Mouse (Mus musculus) CH12.LX (cell line): Measurements from ENCODE around the gene Cfap157. TPM values are rescaled to one million over a fixed set of nuclear protein-coding genes. Genes with fewer than 3 reads are reported as not detected.

Source experiments
- DNase-seq: peaks from one replicate; pipeline ENCODE4 v3.0.0-alpha.2; 2013; ENCODE audit errors: extremely low read depth
- H3K27ac ChIP-seq: 2 replicates; pipeline ENCODE4 v1.5.1; 2012; ENCODE audit warnings: low read depth, mild to moderate bottlenecking, control low read depth, moderate library complexity; ENCODE audit not compliant: insufficient read depth
- H3K27me3 ChIP-seq: replicated peaks from 2 replicates; pipeline ENCODE3; 2012; ENCODE audit warnings: inconsistent platforms
- H3K36me3 ChIP-seq, 2 experiments: replicated peaks in 1 of 2; 2 replicates each; pipeline versions ENCODE3 to v1.6.1; 2012; ENCODE audit warnings: inconsistent platforms in 1 of 2, low read length in 1 of 2, mild to moderate bottlenecking in 1 of 2, mixed read lengths in 1 of 2, moderate library complexity in 1 of 2; ENCODE audit not compliant: control insufficient read depth in 1 of 2, insufficient read depth in 1 of 2
- H3K4me1 ChIP-seq, 2 experiments: 2 replicates each; pipeline ENCODE4 v1.6.1; 2012; ENCODE audit warnings: inconsistent platforms in 1 of 2, moderate library complexity in 1 of 2; ENCODE audit not compliant: insufficient read depth in 2 of 2, control insufficient read depth in 1 of 2
- H3K4me2 ChIP-seq: 2 replicates; pipeline ENCODE4 v1.6.1; 2012; ENCODE audit warnings: low read depth, mild to moderate bottlenecking, control low read depth; ENCODE audit not compliant: poor library complexity, insufficient read depth, severe bottlenecking
- H3K4me3 ChIP-seq, 3 experiments: fragments of 150-350 bp in 1 of 3; sonication (generic) in 1 of 3; replicated peaks in 1 of 3; 2 replicates each; pipeline versions ENCODE3 to v1.5.1; 2011 to 2012; ENCODE audit warnings: low read depth in 2 of 3, low read length in 2 of 3, mild to moderate bottlenecking in 2 of 3, moderate library complexity in 2 of 3, control low read depth in 1 of 3, improper control_type of control experiment in 1 of 3, inconsistent platforms in 1 of 3, mixed read lengths in 1 of 3; ENCODE audit not compliant: poor library complexity in 1 of 3
- H3K79me2 ChIP-seq: replicated peaks from 2 replicates; pipeline ENCODE4 v1.6.1; 2012; ENCODE audit warnings: mild to moderate bottlenecking, moderate library complexity; ENCODE audit not compliant: control insufficient read depth, poor library complexity, insufficient read depth, severe bottlenecking; ENCODE audit errors: extremely low read depth
- H3K9ac ChIP-seq: 2 replicates; pipeline ENCODE4 v1.6.1; 2012; ENCODE audit warnings: low read depth, mild to moderate bottlenecking, control low read depth, moderate library complexity; ENCODE audit not compliant: insufficient read depth
- H3K9me3 ChIP-seq: replicated peaks from 2 replicates; pipeline ENCODE3; 2012; ENCODE audit warnings: low read length, inconsistent platforms, mixed read lengths
- CTCF ChIP-seq, 2 experiments: IDR thresholded peaks in 1 of 2; conservative IDR thresholded peaks in 1 of 2; 2 replicates each; pipeline ENCODE4 v1.5.1; 2011 to 2012; ENCODE audit warnings: low read depth in 2 of 2, low read length in 2 of 2, improper control_type of control experiment in 1 of 2, inconsistent platforms in 1 of 2, mild to moderate bottlenecking in 1 of 2, moderate library complexity in 1 of 2
- ETS1 ChIP-seq: conservative IDR thresholded peaks from 2 replicates; pipeline ENCODE4 v1.6.1; 2012; ENCODE audit warnings: low read depth, mild to moderate bottlenecking, inconsistent platforms, low read length, improper control_type of control experiment, moderate library complexity
- GABPA ChIP-seq: IDR thresholded peaks from 2 replicates; pipeline ENCODE4 v1.6.1; 2012; ENCODE audit warnings: low read depth, low read length, improper control_type of control experiment, inconsistent platforms; ENCODE audit not compliant: insufficient replicate concordance
- HCFC1 ChIP-seq: IDR thresholded peaks from 2 replicates; pipeline ENCODE4 v1.6.1; 2012; ENCODE audit warnings: low read depth, mild to moderate bottlenecking, inconsistent platforms, low read length, improper control_type of control experiment
- JUN ChIP-seq: IDR thresholded peaks from 2 replicates; pipeline ENCODE4 v1.6.1; 2011; ENCODE audit warnings: low read depth, mild to moderate bottlenecking, low read length, improper control_type of control experiment, moderate library complexity; ENCODE audit not compliant: insufficient read depth
- MAFK ChIP-seq: IDR thresholded peaks from 2 replicates; pipeline ENCODE4 v1.6.1; 2011; ENCODE audit warnings: low read length, improper control_type of control experiment; ENCODE audit not compliant: insufficient replicate concordance
- MAX ChIP-seq: IDR thresholded peaks from 2 replicates; pipeline ENCODE4 v1.6.1; 2011; ENCODE audit warnings: low read length, improper control_type of control experiment
- MAZ ChIP-seq: IDR thresholded peaks from 2 replicates; pipeline ENCODE4 v1.6.1; 2012; ENCODE audit warnings: low read depth, mild to moderate bottlenecking, inconsistent platforms, low read length, improper control_type of control experiment, moderate library complexity
- MEF2A ChIP-seq: IDR thresholded peaks from 2 replicates; pipeline ENCODE4 v1.6.1; 2014; ENCODE audit warnings: low read depth, mild to moderate bottlenecking, inconsistent platforms, low read length, improper control_type of control experiment, borderline replicate concordance
- NELFE ChIP-seq: IDR thresholded peaks from 2 replicates; pipeline ENCODE4 v1.6.1; 2011; ENCODE audit warnings: low read depth, low read length, improper control_type of control experiment
- PAX5 ChIP-seq: IDR thresholded peaks from 2 replicates; pipeline ENCODE4 v1.6.1; 2012; ENCODE audit warnings: low read length, inconsistent platforms, mixed read lengths
- RAD21 ChIP-seq: IDR thresholded peaks from 2 replicates; pipeline ENCODE4 v1.6.1; 2011; ENCODE audit warnings: low read depth, mild to moderate bottlenecking, low read length, improper control_type of control experiment, moderate library complexity
- SIN3A ChIP-seq: IDR thresholded peaks from 2 replicates; pipeline ENCODE4 v1.6.1; 2012; ENCODE audit warnings: low read length, improper control_type of control experiment, inconsistent platforms
- SMC3 ChIP-seq: IDR thresholded peaks from 2 replicates; pipeline ENCODE4 v1.6.1; 2011; ENCODE audit warnings: low read depth, low read length, improper control_type of control experiment
- TCF12 ChIP-seq: IDR thresholded peaks from 2 replicates; pipeline ENCODE4 v1.6.1; 2014; ENCODE audit warnings: low read depth, mild to moderate bottlenecking, inconsistent platforms, low read length, improper control_type of control experiment
- USF1 ChIP-seq: IDR thresholded peaks from 2 replicates; pipeline ENCODE4 v1.6.1; 2014; ENCODE audit warnings: low read depth, mild to moderate bottlenecking, inconsistent platforms, low read length, improper control_type of control experiment
- USF2 ChIP-seq: conservative IDR thresholded peaks from 2 replicates; pipeline ENCODE4 v1.6.1; 2011; ENCODE audit warnings: low read depth, low read length, improper control_type of control experiment
- ZKSCAN1 ChIP-seq: IDR thresholded peaks from 2 replicates; pipeline ENCODE4 v1.6.1; 2012; ENCODE audit warnings: low read depth, inconsistent platforms, low read length, improper control_type of control experiment, borderline replicate concordance
- ZMIZ1 ChIP-seq: IDR thresholded peaks from 2 replicates; pipeline ENCODE4 v1.6.1; 2012; ENCODE audit warnings: low read depth, mild to moderate bottlenecking, inconsistent platforms, low read length, improper control_type of control experiment
- ZNF384 ChIP-seq: IDR thresholded peaks from 2 replicates; pipeline ENCODE4 v1.6.1; 2012; ENCODE audit warnings: low read depth, low read length, improper control_type of control experiment, inconsistent platforms
- dilution Hi-C: fragments of 300-500 bp; cut with MboI; formaldehyde crosslinking; loops from 2 replicates; pipeline ENCODE4 v1.14.3; 2020; ENCODE audit warnings: low sequenced_read_pairs; ENCODE audit not compliant: extremely low pct_unique_long_range_greater_than_20kb, extremely low pct_ligation_motif_present
- in situ Hi-C: fragments of 300-500 bp; cut with MboI; formaldehyde crosslinking; loops from 3 replicates; pipeline ENCODE4 v1.14.3; 2019; ENCODE audit warnings: low sequenced_read_pairs, low pct_ligation_motif_present, low pct_unique_long_range_greater_than_20kb, mixed read lengths
- polyA plus RNA-seq: library from polyadenylated mRNA; unstranded; fragments of >175 nt; gene quantifications from 2 replicates; pipeline ENCODE4 v1.2.1, GENCODE M21; 2012; ENCODE audit warnings: low read depth; ENCODE audit not compliant: insufficient read length
- total RNA-seq, 2 experiments: library from RNA; depleted of rRNA; stranded (reverse); fragments of 300-350 nt in 1 of 2; fragments of >200 nt in 1 of 2; gene quantifications; 2 replicates each; pipeline ENCODE4 v1.2.3; 2012 to 2014

The Cfap157 gene
- total and polyA plus RNA-seq, 3 experiments: 0.23 TPM; not detected in 2

GRCm38 (mm10) chr2:32740916-32741272, 43.3 kb downstream of the Cfap157 start, which contains the start of gene 6330409D20Rik:
Gene 6330409D20Rik, minus strand, starts transcription at chr2:32741016.
- DNase-seq: no peak
- H3K79me2 ChIP-seq: no peaks in the 10 kb centered on the region
- dilution Hi-C loops (no loop called here), in situ Hi-C loops (no loop called here)
- peaks cover 4 to 12% of the 10 kb centered on the region in 2 experiments; a peak in 3 of 4 replicates for H3K4me1 ChIP-seq
- H3K4me2 ChIP-seq: no peak within 1 kb of the TSS
- no peak within 1 kb of the TSS for H3K27ac ChIP-seq
- no peaks in the 10 kb centered on the region for H3K9me3 ChIP-seq
- no peaks in the 10 kb centered on the region for H3K27me3 ChIP-seq
- H3K36me3 ChIP-seq: peaks cover 48 to 91% of the 10 kb centered on the region in 2 experiments
- no peak within 1 kb of the TSS for H3K4me3 ChIP-seq
- H3K9ac ChIP-seq: no peak within 1 kb of the TSS
- TF ChIP-seq TCF12 (no peak), ETS1 (no peak), MEF2A (no peak), MAX (no peak), USF2 (no peak), ZNF384 (no peak), SIN3A (no peak), ZKSCAN1 (no peak), MAFK (no peak), HCFC1 (no peak)

- Histone ChIP-seq H3K36me3 (peaks cover 32 to 90% of the 10 kb centered on the region in 2 experiments), H3K4me1 (peaks cover 4 to 24% of the 10 kb centered on the region in 2 experiments; a peak in 3 of 4 replicates), H3K4me2 (no peak overlapping the region), H3K9me3 (no peaks in the 10 kb centered on the region), H3K27ac (no peak overlapping the region), H3K4me3 (no peak overlapping the region), H3K27me3 (no peaks in the 10 kb centered on the region), H3K79me2 (no peaks in the 10 kb centered on the region), H3K9ac (no peak overlapping the region)
- dilution Hi-C loops: no loop called here
- DNase-seq: no peak
- no peak for TF ChIP-seq USF1
- TF ChIP-seq SMC3: no peak
- no peak for TF ChIP-seq ETS1
- no peak for TF ChIP-seq ZNF384
- TF ChIP-seq CTCF (conservative IDR thresholded peaks at IDR 0.05 in 1 of 2, IDR thresholded peaks at IDR 0.05 in 1 of 2; ENCODE audit: low read depth in 2 of 2, low read length in 2 of 2): no peak
- TF ChIP-seq RAD21: no peak
- TF ChIP-seq ZMIZ1: no peak
- no peak for TF ChIP-seq JUN
- TF ChIP-seq USF2: no peak
- no peak for TF ChIP-seq MAZ
- TF ChIP-seq GABPA: no peak
- no peak for TF ChIP-seq TCF12
- TF ChIP-seq SIN3A: no peak
- TF ChIP-seq NELFE: no peak
- no peak for TF ChIP-seq PAX5
- in situ Hi-C loops: no loop called here
These were observed 44.9 kb downstream of the Cfap157 start for GRCm38 (mm10) chr2:32739311-32739710.
